ENCODE assay signal across 23 mouse cellular contexts in genomic region chr9:59755199-59755598, GRCm38 (mm10). TPM values are rescaled to one million over a fixed set of nuclear protein-coding genes. Genes with fewer than 3 reads are reported as not detected.
DNase-seq lines count a peak whose midpoint lies in the region; ATAC-seq and TF ChIP-seq lines count a peak whose summit lies in the region.
"Had no signal": no experiment of that assay in that cellular context is flagged by ENCODE, and none has a peak within 500 bp of the region (broad histone marks: within the 10 kb centered on the region; RNA-seq: fewer than 3 reads in every experiment).

No protein-coding gene starts in this region.

- no peak overlapping the region for H3K27ac ChIP-seq in liver, adult 2 months (replicated peaks; ENCODE audit: insufficient read depth, low read depth, low read length)
- no peak overlapping the region for H3K27ac ChIP-seq in liver, embryonic 12.5 days
- no peak overlapping the region for H3K27ac ChIP-seq in CH12.LX (ENCODE audit: insufficient read depth, low read depth)
- H3K27ac ChIP-seq: embryonic facial prominence, embryonic 15.5 days; forebrain, embryonic 15.5 days; heart, embryonic 13.5 days; hindbrain, embryonic 15.5 days had no signal

- H3K4me3 ChIP-seq in liver, adult 2 months (ENCODE audit: insufficient read depth, low read depth, low read length) = no peak overlapping the region
- H3K4me3 ChIP-seq in liver, embryonic 12.5 days = no peak overlapping the region
- no peak overlapping the region for H3K4me3 ChIP-seq in CH12.LX (replicated peaks in 1 of 3; ENCODE audit: low read depth in 2 of 3, low read length in 2 of 3, poor library complexity in 1 of 3)
- H3K4me3 ChIP-seq: embryonic facial prominence, embryonic 15.5 days; erythroblast, embryonic 14.5 days; forebrain, embryonic 15.5 days; heart, embryonic 13.5 days; hindbrain, embryonic 15.5 days had no signal

- H3K9ac ChIP-seq in liver, adult 2 months (ENCODE audit: low read depth, low read length) = no peak overlapping the region
- H3K9ac ChIP-seq in liver, embryonic 12.5 days = no peak overlapping the region
- H3K9ac ChIP-seq in CH12.LX (ENCODE audit: insufficient read depth, low read depth) = no peak overlapping the region
- H3K9ac ChIP-seq: embryonic facial prominence, embryonic 15.5 days; forebrain, embryonic 15.5 days; heart, embryonic 13.5 days; hindbrain, embryonic 15.5 days had no signal

- H3K27me3 ChIP-seq in liver, adult 2 months (ENCODE audit: control insufficient read depth, insufficient read depth, low read length) = no peaks in the 10 kb centered on the region
- H3K27me3 ChIP-seq in liver, embryonic 12.5 days (replicated peaks) = no peaks in the 10 kb centered on the region
- H3K27me3 ChIP-seq in CH12.LX (replicated peaks) = no peaks in the 10 kb centered on the region
- H3K27me3 ChIP-seq: embryonic facial prominence, embryonic 15.5 days; forebrain, embryonic 15.5 days; heart, embryonic 13.5 days; hindbrain, embryonic 15.5 days had no signal

- no peaks in the 10 kb centered on the region for H3K79me2 ChIP-seq in liver, adult 2 months (ENCODE audit: control insufficient read depth, insufficient read depth, low read length)
- H3K79me2 ChIP-seq in CH12.LX (replicated peaks; ENCODE audit: control insufficient read depth, extremely low read depth, insufficient read depth, poor library complexity, severe bottlenecking) = peaks cover 2% of the 10 kb centered on the region; the same call in 1 of the 2 replicates

- no peak for TF ChIP-seq EP300 in CH12.LX (IDR thresholded peaks at IDR 0.05; ENCODE audit: low read length)

- 67% methylated on average over 2 of the region's 2 CpGs for WGBS in liver, adult 2 months
- 47% methylated on average over 2 of the region's 2 CpGs for WGBS in liver, embryonic 12.5 days (ENCODE audit: insufficient replicate concordance)

- H3K4me2 ChIP-seq in liver, embryonic 12.5 days = no peak overlapping the region
- H3K4me2 ChIP-seq in CH12.LX (ENCODE audit: insufficient read depth, low read depth, poor library complexity, severe bottlenecking) = no peak overlapping the region
- H3K4me2 ChIP-seq: embryonic facial prominence, embryonic 15.5 days; forebrain, embryonic 15.5 days; heart, embryonic 13.5 days; hindbrain, embryonic 15.5 days had no signal

- H3K4me1 ChIP-seq in liver, adult 2 months (ENCODE audit: control insufficient read depth, insufficient read depth, low read length) = no peaks in the 10 kb centered on the region; the same call in 1 of the 2 replicates
- H3K4me1 ChIP-seq in liver, embryonic 12.5 days = peaks cover 6% of the 10 kb centered on the region
- peaks cover 0 to 3% of the 10 kb centered on the region in 2 experiments; a peak in 1 of 4 replicates for H3K4me1 ChIP-seq in CH12.LX (ENCODE audit: control insufficient read depth in 1 of 2, insufficient read depth in 2 of 2)

- DNase-seq in liver, adult 2 months (ENCODE audit: extremely low read depth, low read depth, low spot score) = peak; percentile 36
- no peak for DNase-seq in CH12.LX (ENCODE audit: extremely low read depth)
- DNase-seq in brain, adult 2 months (ENCODE audit: low read depth, low spot score) = peak; percentile 29
- DNase-seq in right cerebral cortex, postnatal 36 days (ENCODE audit: low spot score in 2 of 2) = no peak
- DNase-seq in ovary, postnatal 10 days (ENCODE audit: low spot score) = no peak
- no peak for DNase-seq in thymus, postnatal 36 days
- DNase-seq: adrenal gland, postnatal 14 days; B cell, adult 2 months; cerebellum, adult 18-20 months; cerebellum, adult 9-11 months; embryo, embryonic 11 days; gastrocnemius, postnatal 10 days; heart, postnatal 36 days had no signal

- ATAC-seq in liver, embryonic 12.5 days = no peak
- ATAC-seq in megakaryocyte, adult 5-6 weeks (ENCODE audit: poor library complexity, severe bottlenecking) = peak; percentile 16; the same call in 1 of the 2 replicates
- ATAC-seq: activated CD4-positive, CD25-positive, alpha-beta regulatory T cell, adult 4 months; CD4-positive, CD25-positive, alpha-beta regulatory T cell, adult 4 months; forebrain, embryonic 15.5 days; intestine, embryonic 16.5 days had no signal

- no peak for TF ChIP-seq POLR2A in liver, adult 2 months (IDR thresholded peaks at IDR 0.05; ENCODE audit: extremely low read depth, insufficient read depth, low read length)
- no peak for TF ChIP-seq POLR2A in CH12.LX (IDR thresholded peaks at IDR 0.05; ENCODE audit: low read depth, low read length)

- dilution Hi-C loops in CH12.LX (cut with MboI; ENCODE audit: extremely low pct_ligation_motif_present, extremely low pct_unique_long_range_greater_than_20kb, low sequenced_read_pairs) = no loop called here

- no peaks in the 10 kb centered on the region for H3K36me3 ChIP-seq in liver, adult 2 months (ENCODE audit: control insufficient read depth, insufficient read depth, low read length)
- no peaks in the 10 kb centered on the region for H3K36me3 ChIP-seq in liver, embryonic 12.5 days
- H3K36me3 ChIP-seq in CH12.LX (replicated peaks in 1 of 2; ENCODE audit: control insufficient read depth in 1 of 2, insufficient read depth in 1 of 2, low read length in 1 of 2) = no peaks in the 10 kb centered on the region
- H3K36me3 ChIP-seq: embryonic facial prominence, embryonic 15.5 days; forebrain, embryonic 15.5 days; heart, embryonic 13.5 days; hindbrain, embryonic 15.5 days had no signal

- no peak for TF ChIP-seq RAD21 in CH12.LX (IDR thresholded peaks at IDR 0.05; ENCODE audit: low read depth, low read length)

- in situ Hi-C loops in CH12.LX (cut with MboI; ENCODE audit: low pct_ligation_motif_present, low pct_unique_long_range_greater_than_20kb, low sequenced_read_pairs) = no loop called here

- no peaks in the 10 kb centered on the region for H3K9me3 ChIP-seq in liver, embryonic 12.5 days (replicated peaks)
- H3K9me3 ChIP-seq in CH12.LX (replicated peaks; ENCODE audit: low read length) = no peaks in the 10 kb centered on the region
- H3K9me3 ChIP-seq: embryonic facial prominence, embryonic 15.5 days; forebrain, embryonic 15.5 days; heart, embryonic 13.5 days; hindbrain, embryonic 15.5 days had no signal

- no peak for TF ChIP-seq CTCF in liver, adult 2 months (IDR thresholded peaks at IDR 0.05; ENCODE audit: low read depth, low read length)
- no peak for TF ChIP-seq CTCF in CH12.LX (conservative IDR thresholded peaks at IDR 0.05 in 1 of 2, IDR thresholded peaks at IDR 0.05 in 1 of 2; ENCODE audit: low read depth in 2 of 2, low read length in 2 of 2)

TF ChIP-seq in CH12.LX, 34 proteins besides CTCF, POLR2A, EP300 and RAD21:
- TF ChIP-seq USF1 (IDR thresholded peaks at IDR 0.05; ENCODE audit: low read depth, low read length) (no peak), UBTF (IDR thresholded peaks at IDR 0.05; ENCODE audit: low read depth, low read length) (no peak), TCF12 (IDR thresholded peaks at IDR 0.05; ENCODE audit: low read depth, low read length) (no peak), ZC3H11A (IDR thresholded peaks at IDR 0.05; ENCODE audit: low read depth, low read length) (no peak), PAX5 (IDR thresholded peaks at IDR 0.05; ENCODE audit: low read length) (no peak), NELFE (IDR thresholded peaks at IDR 0.05; ENCODE audit: low read depth, low read length) (no peak), GABPA (IDR thresholded peaks at IDR 0.05; ENCODE audit: insufficient replicate concordance, low read depth, low read length) (no peak), MXI1 (IDR thresholded peaks at IDR 0.05; ENCODE audit: low read depth, low read length) (no peak), ZNF384 (IDR thresholded peaks at IDR 0.05; ENCODE audit: low read depth, low read length) (no peak), HCFC1 (IDR thresholded peaks at IDR 0.05; ENCODE audit: low read depth, low read length) (no peak), MAFK (IDR thresholded peaks at IDR 0.05; ENCODE audit: insufficient replicate concordance, low read length) (no peak), JUN (IDR thresholded peaks at IDR 0.05; ENCODE audit: insufficient read depth, low read depth, low read length) (no peak), MAX (IDR thresholded peaks at IDR 0.05; ENCODE audit: low read length) (peak; percentile 81), CHD2 (IDR thresholded peaks at IDR 0.05; ENCODE audit: low read length) (no peak), MYC (IDR thresholded peaks at IDR 0.05; ENCODE audit: low read depth, low read length) (0 out of 2 replicates have a peak, but pooled peaks have one; percentile 28)

RNA-seq across cellular contexts. Expression of gene Myo9a, which starts 4.5 kb away (rescaled TPM):
- 5.8 and 9.3 TPM in 2 replicates for total RNA-seq in liver, adult 2 months (2014; rRNA removed)
- 0.40 and 0.42 TPM in 2 replicates for polyA plus RNA-seq in liver, adult 2 months (2012; rRNA removed)
- polyA plus RNA-seq in liver, embryonic 12.5 days (2016; fragmentation: Nextera tagmentation; extraction: Ambion mirVana) = 4.9 and 5.0 TPM in 2 replicates
- total RNA-seq in CH12.LX (2012; rRNA removed) = 1.7 and 2.0 TPM in 2 replicates
- 1.6 and 2.1 TPM in 2 replicates for total RNA-seq in CH12.LX (2014; rRNA removed)
- polyA plus RNA-seq in CH12.LX (2012; ENCODE audit: insufficient read length, low read depth) = 1.7 and 2.6 TPM in 2 replicates
- 18.0 and 19.0 TPM in 2 replicates for total RNA-seq in megakaryocyte, adult 5-6 weeks (2015)
- 32.4 and 38.7 TPM in 2 replicates for total RNA-seq in megakaryocyte, adult 5-6 weeks (2017)

RNA-seq across cellular contexts. Expression of gene Senp8, which starts 4.7 kb away (rescaled TPM):
- total RNA-seq in liver, adult 2 months (2014; rRNA removed) = 1.6 and 2.5 TPM in 2 replicates
- polyA plus RNA-seq in liver, adult 2 months (2012; rRNA removed) = 1.2 and 1.7 TPM in 2 replicates
- 5.0 and 5.7 TPM in 2 replicates for polyA plus RNA-seq in liver, embryonic 12.5 days (2016; fragmentation: Nextera tagmentation; extraction: Ambion mirVana)
- total RNA-seq in CH12.LX (2012; rRNA removed) = 3.5 and 5.2 TPM in 2 replicates
- total RNA-seq in CH12.LX (2014; rRNA removed) = 7.4 and 8.5 TPM in 2 replicates
- polyA plus RNA-seq in CH12.LX (2012; ENCODE audit: insufficient read length, low read depth) = 6.1 TPM in 2 replicates
- 4.1 and 7.5 TPM in 2 replicates for total RNA-seq in megakaryocyte, adult 5-6 weeks (2015)
- total RNA-seq in megakaryocyte, adult 5-6 weeks (2017) = 4.2 and 4.8 TPM in 2 replicates

Comparison
In these comparisons a context has a peak if more than half of its experiments do, and no peak if none do; other contexts are left out.
1. DNase-seq: peak in liver, adult 2 months (single experiment) and brain, adult 2 months (single experiment); none in CH12.LX (single experiment), right cerebral cortex, postnatal 36 days (0 of 2), ovary, postnatal 10 days (single experiment) and thymus, postnatal 36 days (0 of 2).